Mouse (Mus musculus) thymus, adult 2 months (tissue): Measurements from ENCODE around the gene Cdh13. TPM values are rescaled to one million over a fixed set of nuclear protein-coding genes. Genes with fewer than 3 reads are reported as not detected.

ENCODE experiments used
- DNase-seq: peaks from one replicate; pipeline ENCODE4 v3.0.0; 2021
- H3K27ac ChIP-seq: fragments of 200-500 bp; 2 replicates; pipeline ENCODE4 v1.5.1; 2012; ENCODE audit warnings: low read length, control low read depth; ENCODE audit not compliant: control insufficient read depth, insufficient read depth
- H3K27me3 ChIP-seq: fragments of 200-500 bp; 2 replicates; pipeline ENCODE4 v1.6.1; 2012; ENCODE audit warnings: mild to moderate bottlenecking, low read length, moderate library complexity, mixed read lengths; ENCODE audit not compliant: control insufficient read depth, insufficient read depth
- H3K36me3 ChIP-seq: fragments of 200-500 bp; 2 replicates; pipeline ENCODE4 v1.6.1; 2012; ENCODE audit warnings: mild to moderate bottlenecking, low read length, moderate library complexity; ENCODE audit not compliant: control insufficient read depth, insufficient read depth
- H3K4me1 ChIP-seq: fragments of 200-500 bp; replicated peaks from 2 replicates; pipeline ENCODE4 v1.6.1; 2012; ENCODE audit warnings: low read length; ENCODE audit not compliant: control insufficient read depth, insufficient read depth
- H3K4me3 ChIP-seq: fragments of 200-500 bp; 2 replicates; pipeline ENCODE4 v1.5.1; 2012; ENCODE audit warnings: mild to moderate bottlenecking, low read length, control low read depth, moderate library complexity; ENCODE audit not compliant: control insufficient read depth, insufficient read depth
- CTCF ChIP-seq: fragments of 200-500 bp; IDR thresholded peaks from 2 replicates; pipeline ENCODE4 v1.5.1; 2012; ENCODE audit warnings: mild to moderate bottlenecking, control low read depth, low read length, moderate library complexity, borderline replicate concordance; ENCODE audit not compliant: control insufficient read depth, poor library complexity, insufficient read depth; ENCODE audit errors: extremely low read depth
- POLR2A ChIP-seq: fragments of 200-500 bp; IDR thresholded peaks from 2 replicates; pipeline ENCODE4 v1.6.1; 2012; ENCODE audit warnings: mild to moderate bottlenecking, low read length, control low read depth, moderate library complexity; ENCODE audit not compliant: control insufficient read depth, poor library complexity, insufficient read depth; ENCODE audit errors: extremely low read depth
- WGBS: fragments of 180-500 bp; shearing (Covaris S2); methylation state at CpG from one replicate; pipeline ENCODE4 v1.1.7; 2018; 5-methylcytosine and 5-hydroxymethylcytosine counted together
- polyA plus RNA-seq: library from polyadenylated mRNA; depleted of rRNA; stranded (reverse); fragments of >200 nt; gene quantifications from 2 replicates; pipeline ENCODE4 v1.2.3, GENCODE M21; 2012

Cdh13 gene
- polyA plus RNA-seq, 1 experiment = 12.5 TPM

GRCm38 (mm10) chr8:118866332-118866731, 582.8 kb downstream of the Cdh13 start:
- no peak overlapping the region for H3K27ac ChIP-seq
- no peaks in the 10 kb centered on the region for H3K36me3 ChIP-seq
- DNase-seq = no peak
- no peak overlapping the region for H3K4me3 ChIP-seq
- 83% methylated on average over 6 of the region's 6 CpGs for WGBS
- TF ChIP-seq CTCF (no peak), POLR2A (no peak)
- no peaks in the 10 kb centered on the region for H3K27me3 ChIP-seq
- no peaks in the 10 kb centered on the region for H3K4me1 ChIP-seq

GRCm38 (mm10) chr8:118870711-118871110, 587.2 kb downstream of the Cdh13 start:
- no peak for TF ChIP-seq CTCF
- no peak for TF ChIP-seq POLR2A
- no peaks in the 10 kb centered on the region for H3K36me3 ChIP-seq
- no peak overlapping the region for H3K27ac ChIP-seq
- 89% methylated on average over 8 of the region's 8 CpGs for WGBS
- no peaks in the 10 kb centered on the region for H3K27me3 ChIP-seq
- H3K4me3 ChIP-seq = no peak overlapping the region
- no peaks in the 10 kb centered on the region for H3K4me1 ChIP-seq
- no peak for DNase-seq

- WGBS = 84% methylated on average over 11 of the region's 11 CpGs
- Histone ChIP-seq H3K4me1 (no peaks in the 10 kb centered on the region), H3K4me3 (no peak overlapping the region), H3K27ac (no peak overlapping the region), H3K36me3 (no peaks in the 10 kb centered on the region), H3K27me3 (no peaks in the 10 kb centered on the region)
- TF ChIP-seq CTCF = no peak
- TF ChIP-seq POLR2A = no peak
- DNase-seq = no peak
Measured at GRCm38 (mm10) chr8:118879939-118880825, 596.6 kb downstream of the Cdh13 start.

GRCm38 (mm10) chr8:118884296-118884695, 600.8 kb downstream of the Cdh13 start:
- no peak for TF ChIP-seq POLR2A
- TF ChIP-seq CTCF = no peak

GRCm38 (mm10) chr8:118884988-118885387, 601.5 kb downstream of the Cdh13 start:
- H3K27me3 ChIP-seq = no peaks in the 10 kb centered on the region
- 87% methylated on average over 11 of the region's 11 CpGs for WGBS
- H3K36me3 ChIP-seq = no peaks in the 10 kb centered on the region
- H3K4me3 ChIP-seq = no peak overlapping the region
- H3K27ac ChIP-seq = no peak overlapping the region
- no peak for TF ChIP-seq CTCF
- TF ChIP-seq POLR2A = no peak
- no peaks in the 10 kb centered on the region for H3K4me1 ChIP-seq
- no peak for DNase-seq

More at GRCm38 (mm10) chr8:118884296-118884695, 600.8 kb downstream of the Cdh13 start:
- WGBS = 92% methylated on average over 8 of the region's 8 CpGs
- no peak overlapping the region for H3K27ac ChIP-seq
- DNase-seq = no peak
- H3K4me1 ChIP-seq = no peaks in the 10 kb centered on the region
- H3K36me3 ChIP-seq = no peaks in the 10 kb centered on the region
- no peak overlapping the region for H3K4me3 ChIP-seq
- no peaks in the 10 kb centered on the region for H3K27me3 ChIP-seq

- Histone ChIP-seq H3K27ac (no peak overlapping the region), H3K27me3 (no peaks in the 10 kb centered on the region), H3K36me3 (no peaks in the 10 kb centered on the region), H3K4me1 (no peaks in the 10 kb centered on the region), H3K4me3 (no peak overlapping the region)
- no peak for DNase-seq
- 89% methylated on average over 11 of the region's 11 CpGs for WGBS
- TF ChIP-seq POLR2A (no peak), CTCF (no peak)
Measured at GRCm38 (mm10) chr8:118902402-118902801, 618.9 kb downstream of the Cdh13 start.
